Mouse (Mus musculus) left cerebral cortex, adult 2 months (tissue): ENCODE data around the gene Fndc4. TPM values are rescaled to one million over a fixed set of nuclear protein-coding genes. Genes with fewer than 3 reads are reported as not detected.

ENCODE experiments used
- DNase-seq, 2 experiments: peaks; one replicate each; pipeline ENCODE4 v3.0.0; 2021 to 2022; ENCODE audit warnings: low spot score in 2 of 2, mixed read lengths in 1 of 2; ENCODE audit errors: extremely low spot score in 1 of 2
- H3K27ac ChIP-seq: fragments of 200-600 bp; 2 replicates; pipeline ENCODE4 v1.8.1; 2022
- H3K4me3 ChIP-seq: fragments of 200-600 bp; 2 replicates; pipeline ENCODE4 v1.8.1; 2022
- CTCF ChIP-seq: fragments of 200-600 bp; IDR thresholded peaks from 2 replicates; pipeline ENCODE4 v1.8.1; 2022; ENCODE audit warnings: antibody characterized with exemption, mild to moderate bottlenecking, moderate library complexity
- intact Hi-C: fragments of 180-260 bp; cut with DNase I; formaldehyde crosslinking; loops from one replicate; pipeline ENCODE4 v1.15.1; 2025
- total RNA-seq, 2 experiments: library from RNA; stranded (reverse); gene quantifications; 2 replicates each; pipeline ENCODE4 v1.2.3; 2021

Gene Fndc4
- total RNA-seq, 2 experiments from 2014 or later = 147 to 157 TPM

DNA sequence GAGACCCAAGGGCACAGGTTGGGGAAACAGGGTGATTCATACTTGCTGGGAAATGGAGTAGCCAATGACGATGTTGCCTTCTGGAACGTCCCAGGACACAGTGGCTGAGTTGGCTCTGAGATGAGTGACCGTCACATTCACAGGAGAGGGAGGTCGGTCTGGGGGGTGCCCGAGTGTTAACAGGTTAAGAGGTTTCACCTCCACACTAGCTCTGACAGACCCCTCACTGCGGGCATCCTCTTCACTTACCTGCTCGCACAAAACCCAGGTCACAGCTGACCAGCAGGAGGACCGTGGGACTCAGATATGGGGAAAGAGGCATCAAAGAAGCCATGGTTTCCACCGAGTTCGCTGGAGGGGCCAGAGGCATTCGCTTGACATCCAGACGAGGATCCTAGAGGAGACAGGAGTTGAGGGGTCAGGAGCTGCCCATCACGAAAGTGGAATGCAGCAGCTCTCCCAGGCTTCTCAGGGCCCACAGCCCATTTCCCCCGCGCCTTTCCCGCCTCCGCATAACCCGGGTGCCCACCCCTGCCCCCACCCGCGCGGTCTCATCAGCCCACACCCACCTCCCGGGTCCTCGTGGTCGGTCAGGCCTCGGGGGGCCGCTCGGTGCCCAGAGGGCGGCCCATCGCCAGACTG lies 795 bp downstream of the Fndc4 start:
- no peak; the same call in 1 of the 2 replicates for TF ChIP-seq CTCF
- H3K4me3 ChIP-seq = peak overlapping the region; percentile 83
- no peak for DNase-seq
- intact Hi-C loops = loop anchor here (2.0 kb wide), 1 partner anchor 54 kb away; the partner anchor contains the start of genes Gm9970 and Nrbp1
- H3K27ac ChIP-seq = peak overlapping the region; percentile 79

DNA sequence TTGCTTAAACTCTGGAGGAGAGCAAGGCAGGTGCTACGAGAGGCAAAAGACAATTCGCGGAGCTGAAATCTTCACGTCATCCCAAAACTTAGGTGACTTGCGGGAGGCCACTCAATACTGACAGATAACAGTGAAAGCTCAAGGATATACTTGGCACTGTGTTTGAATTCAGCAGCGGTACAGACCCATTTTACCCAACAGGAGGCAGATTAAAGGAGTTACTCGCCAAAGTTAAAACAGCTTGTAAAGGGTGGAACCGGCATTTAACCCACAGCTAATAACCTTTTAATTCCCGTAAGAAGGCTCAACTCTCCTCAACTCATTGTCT lies 4.6 kb downstream of the Fndc4 start:
- peak overlapping the region; percentile 84 for H3K27ac ChIP-seq
- H3K4me3 ChIP-seq = peak overlapping the region; percentile 55
- no peak for DNase-seq
- intact Hi-C loops = no loop called here
- no peak; the same call in 1 of the 2 replicates for TF ChIP-seq CTCF

GRCm38 (mm10) chr5:31290521-31291360 lies 5.1 kb downstream of the Fndc4 start, which contains the start of gene Ift172:
TSS of gene Ift172 (minus strand) at chr5:31291116.
- Histone ChIP-seq H3K27ac (peak within 1 kb of the TSS; percentile 84), H3K4me3 (peak within 1 kb of the TSS; percentile 55)
- intact Hi-C loops = no loop called here
- DNase-seq = peak; percentile 95 to 96
- TF ChIP-seq CTCF = no peak

- intact Hi-C loops = no loop called here
- no peak for DNase-seq
- TF ChIP-seq CTCF = no peak
- H3K27ac ChIP-seq = no peak overlapping the region
- no peak overlapping the region for H3K4me3 ChIP-seq
Measured at GRCm38 (mm10) chr5:31289626-31290230, 6.2 kb downstream of the Fndc4 start.

GRCm38 (mm10) chr5:31288655-31289054 lies 7.2 kb downstream of the Fndc4 start:
- intact Hi-C loops = no loop called here
- TF ChIP-seq CTCF = no peak; the same call in 1 of the 2 replicates
- Histone ChIP-seq H3K4me3 (no peak overlapping the region), H3K27ac (no peak overlapping the region)
- no peak for DNase-seq

DNA sequence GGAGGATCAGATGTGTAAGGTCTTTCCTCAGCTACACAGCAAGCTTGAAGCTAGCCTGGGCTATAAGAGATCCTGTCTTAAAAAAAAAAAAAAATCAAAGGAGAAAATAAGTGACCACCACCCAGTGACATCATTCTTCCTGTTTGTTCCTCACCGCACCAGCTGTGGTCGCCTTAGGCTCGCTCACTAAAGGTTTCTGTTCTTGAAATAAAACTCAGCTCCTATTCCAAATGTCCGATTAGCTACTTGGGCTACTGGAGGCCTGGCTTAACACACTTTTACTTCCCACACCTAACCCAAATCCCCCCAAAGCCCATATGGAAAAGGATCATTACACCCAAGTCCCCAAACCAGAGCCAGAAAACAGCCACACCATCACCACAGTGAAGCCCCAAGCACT lies 7.7 kb downstream of the Fndc4 start:
- intact Hi-C loops = no loop called here
- no peak overlapping the region for H3K27ac ChIP-seq
- no peak for DNase-seq
- H3K4me3 ChIP-seq = no peak overlapping the region
- no peak for TF ChIP-seq CTCF

DNA sequence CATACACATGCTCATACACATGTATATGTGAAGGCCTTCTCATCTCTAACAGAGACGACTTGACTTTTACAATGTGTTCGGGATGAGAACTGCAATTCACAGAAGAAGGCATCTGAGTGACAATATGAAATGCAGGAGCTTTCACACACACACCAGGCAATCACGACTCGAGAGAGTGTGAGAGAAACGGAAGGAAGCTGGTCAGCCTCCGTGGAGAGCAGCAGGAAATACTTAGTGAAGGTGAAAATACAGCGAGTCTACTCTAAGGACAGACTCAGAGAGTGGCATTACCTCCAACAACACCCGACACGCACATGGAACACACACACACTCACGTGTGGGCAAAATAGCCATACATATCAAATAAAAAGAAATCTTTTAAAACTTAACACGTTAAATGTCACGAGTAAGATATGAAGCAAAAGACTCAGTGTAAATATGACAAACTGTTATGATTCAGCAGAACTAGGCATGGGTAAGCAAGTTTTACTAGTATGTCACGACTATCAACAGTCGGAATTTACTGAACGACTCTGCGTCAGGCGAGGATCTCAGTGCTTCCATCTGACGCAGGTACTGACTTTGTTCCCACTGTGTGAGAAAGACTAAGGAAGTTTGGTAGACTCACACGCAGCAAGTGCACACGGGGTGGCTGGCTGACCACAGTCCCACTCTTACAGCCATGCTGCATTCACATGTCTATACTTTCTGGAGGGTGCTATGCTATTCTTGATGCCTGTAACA lies 16.5 kb downstream of the Fndc4 start:
- H3K4me3 ChIP-seq = no peak overlapping the region
- TF ChIP-seq CTCF = no peak
- DNase-seq = no peak
- intact Hi-C loops = no loop called here
- no peak overlapping the region for H3K27ac ChIP-seq

GRCm38 (mm10) chr5:31273018-31273417 lies 22.9 kb downstream of the Fndc4 start:
- intact Hi-C loops = no loop called here
- Histone ChIP-seq H3K27ac (no peak overlapping the region), H3K4me3 (no peak overlapping the region)
- no peak for DNase-seq
- TF ChIP-seq CTCF = no peak

DNA sequence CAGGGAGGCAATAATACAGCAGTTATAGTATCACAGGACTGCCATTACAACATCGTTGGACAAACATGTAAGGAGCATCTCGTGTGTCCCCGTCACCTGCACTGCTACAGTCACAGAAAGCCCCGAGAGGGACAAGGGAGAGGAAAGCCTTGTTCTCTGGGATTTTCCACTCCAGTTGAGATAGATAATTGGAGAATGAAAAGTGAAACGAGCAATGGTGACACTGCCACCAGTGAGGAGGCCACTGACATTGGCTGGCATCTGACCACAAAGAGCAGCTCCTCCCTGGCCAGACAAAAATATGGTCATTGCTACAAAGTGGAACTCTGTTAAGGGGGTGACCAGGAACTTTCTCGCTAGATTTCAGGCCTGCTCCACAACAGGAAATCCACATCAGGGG lies 28.2 kb downstream of the Fndc4 start:
- intact Hi-C loops = no loop called here

GRCm38 (mm10) chr5:31266101-31266500 lies 29.8 kb downstream of the Fndc4 start:
- DNase-seq = no peak
- intact Hi-C loops = no loop called here
- H3K27ac ChIP-seq = no peak overlapping the region

More for the DNA sequence above, 28.2 kb downstream of the Fndc4 start:
- H3K4me3 ChIP-seq = no peak overlapping the region
- DNase-seq = no peak
- TF ChIP-seq CTCF = no peak
- H3K27ac ChIP-seq = no peak overlapping the region

GRCm38 (mm10) chr5:31257616-31258015 lies 38.3 kb downstream of the Fndc4 start:
- DNase-seq = no peak
- Histone ChIP-seq H3K27ac (no peak overlapping the region), H3K4me3 (no peak overlapping the region)
- no peak for TF ChIP-seq CTCF
- intact Hi-C loops = no loop called here

More at GRCm38 (mm10) chr5:31266101-31266500, 29.8 kb downstream of the Fndc4 start:
- no peak for TF ChIP-seq CTCF
- no peak overlapping the region for H3K4me3 ChIP-seq
